Mouse (Mus musculus): Measurements from ENCODE around the gene Pgf.

Gene Pgf

GRCm38 (mm10) chr12:85123645-85124044 lies 53.9 kb downstream of the Pgf start:
- DNase-seq (ENCODE audit: low read depth): no peak

GRCm38 (mm10) chr12:85123108-85123530 lies 54.5 kb downstream of the Pgf start:
- no peak for DNase-seq (ENCODE audit: low read depth)

- DNase-seq (ENCODE audit: low read depth): no peak
These were observed 55.7 kb downstream of the Pgf start for GRCm38 (mm10) chr12:85121806-85122459.

Data from fibroblast of lung, adult 2 months (primary cell).